Mouse (Mus musculus): Measurements from ENCODE around the gene Cdk18.

DNA sequence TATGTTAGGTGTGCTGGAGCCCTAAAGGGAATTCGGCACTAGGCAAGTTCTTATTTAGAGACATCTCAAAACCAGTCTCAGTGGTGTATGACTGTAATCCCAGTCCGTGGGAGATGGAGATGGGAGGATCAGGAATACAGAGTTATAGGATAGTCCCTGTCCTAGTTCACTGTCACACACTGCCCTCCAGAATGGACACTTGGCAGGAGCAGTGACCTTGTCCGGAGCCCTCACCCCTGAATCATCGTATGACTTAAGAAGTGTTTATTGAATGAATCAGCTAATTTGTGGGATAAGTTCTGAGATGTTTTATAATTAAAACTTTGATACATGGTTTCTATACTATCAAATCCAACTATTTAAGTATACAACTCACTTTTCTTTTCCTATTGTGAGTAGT is 76.4 kb downstream of the Cdk18 start:
- no peak for TF ChIP-seq CTCF (IDR thresholded peaks at IDR 0.05; ENCODE audit: low read depth)
- no peak for TF ChIP-seq EP300 (IDR thresholded peaks at IDR 0.05; ENCODE audit: low read depth)

All from heart, postnatal 0 days (tissue).